Mouse (Mus musculus): Measurements from ENCODE around the gene Cacna2d3. TPM values are rescaled to one million over a fixed set of nuclear protein-coding genes. Genes with fewer than 3 reads are reported as not detected.
A peak's percentile ranks its signal among the peaks of the same experiment; 100 is the strongest.

The Cacna2d3 gene
- polyA plus RNA-seq, 1 experiment from 2014 or later, result 20.4 TPM

DNA sequence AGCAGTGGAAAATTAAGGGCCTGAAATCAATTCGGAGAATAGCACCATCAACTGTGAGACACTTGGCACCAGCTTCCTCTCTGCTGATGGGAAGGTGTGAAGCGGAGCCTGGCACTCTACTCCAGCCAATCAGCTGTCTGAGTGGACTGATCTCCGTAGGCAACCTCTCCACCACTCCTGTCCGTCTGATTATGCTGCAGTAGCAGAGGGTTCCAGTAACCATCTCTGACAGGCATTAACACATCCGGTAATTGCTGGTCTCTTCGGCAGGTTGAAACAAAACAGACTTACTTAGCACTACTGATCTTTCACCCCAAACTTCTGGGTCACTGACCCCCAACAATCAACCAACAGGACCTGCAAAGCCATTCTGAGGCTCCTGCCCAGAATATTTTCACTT, 112.9 kb downstream of the Cacna2d3 start:
- no peak for DNase-seq (ENCODE audit: low spot score)
- Histone ChIP-seq H3K9me3 (ENCODE audit: control insufficient read depth, low read length) (no peaks in the 10 kb centered on the region), H3K4me2 (replicated peaks; ENCODE audit: low read depth, low read length) (no peak overlapping the region), H3K9ac (ENCODE audit: low read depth, low read length) (no peak overlapping the region), H3K27me3 (ENCODE audit: control insufficient read depth, insufficient read depth, low read length) (no peaks in the 10 kb centered on the region), H3K4me3 (ENCODE audit: low read depth, low read length) (no peak overlapping the region), H3K36me3 (ENCODE audit: control insufficient read depth, insufficient read depth, low read length) (no peaks in the 10 kb centered on the region), H3K27ac (ENCODE audit: low read depth, low read length) (no peak overlapping the region), H3K4me1 (replicated peaks; ENCODE audit: control insufficient read depth, insufficient read depth, low read length) (no peaks in the 10 kb centered on the region)
- no peak for ATAC-seq (ENCODE audit: low FRiP score)
- 65% methylated on average over 6 of the region's 6 CpGs for WGBS

DNA sequence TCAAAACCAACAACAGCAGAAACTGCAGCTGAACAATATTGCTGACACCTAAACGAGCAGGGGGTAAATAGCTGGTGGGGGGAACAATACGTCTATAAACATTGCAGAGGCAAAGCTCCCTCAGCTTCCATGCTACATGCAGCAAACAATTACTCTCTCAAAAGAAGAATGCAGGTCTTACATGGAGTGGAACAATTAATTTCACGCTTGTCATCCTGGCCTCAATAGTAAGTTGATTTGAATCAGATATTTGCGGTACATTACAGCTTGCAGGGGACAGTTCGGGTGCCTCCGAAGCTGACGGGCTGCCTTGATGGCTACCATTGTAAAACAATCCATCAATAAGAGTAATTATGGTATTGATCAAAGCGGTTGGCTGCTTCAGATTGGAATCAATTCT, 122.2 kb downstream of the Cacna2d3 start:
- Histone ChIP-seq H3K9me3 (ENCODE audit: control insufficient read depth, low read length) (no peaks in the 10 kb centered on the region), H3K27me3 (ENCODE audit: control insufficient read depth, insufficient read depth, low read length) (peaks cover 9% of the 10 kb centered on the region), H3K27ac (ENCODE audit: low read depth, low read length) (no peak overlapping the region), H3K4me3 (ENCODE audit: low read depth, low read length) (no peak overlapping the region), H3K4me2 (replicated peaks; ENCODE audit: low read depth, low read length) (no peak overlapping the region), H3K36me3 (ENCODE audit: control insufficient read depth, insufficient read depth, low read length) (no peaks in the 10 kb centered on the region), H3K9ac (ENCODE audit: low read depth, low read length) (no peak overlapping the region), H3K4me1 (replicated peaks; ENCODE audit: control insufficient read depth, insufficient read depth, low read length) (no peaks in the 10 kb centered on the region)
- ATAC-seq (ENCODE audit: low FRiP score), result peak; percentile 45
- 31% methylated on average over 8 of the region's 8 CpGs for WGBS
- DNase-seq (ENCODE audit: low spot score), result peak; percentile 31

GRCm38 (mm10) chr14:29592896-29593295, 128.8 kb downstream of the Cacna2d3 start:
- H3K9me3 ChIP-seq (ENCODE audit: control insufficient read depth, low read length), result no peaks in the 10 kb centered on the region
- H3K27ac ChIP-seq (ENCODE audit: low read depth, low read length), result no peak overlapping the region
- H3K4me2 ChIP-seq (replicated peaks; ENCODE audit: low read depth, low read length), result no peak overlapping the region
- H3K4me3 ChIP-seq (ENCODE audit: low read depth, low read length), result no peak overlapping the region
- no peaks in the 10 kb centered on the region for H3K36me3 ChIP-seq (ENCODE audit: control insufficient read depth, insufficient read depth, low read length)
- ATAC-seq (ENCODE audit: low FRiP score), result no peak
- H3K9ac ChIP-seq (ENCODE audit: low read depth, low read length), result no peak overlapping the region
- DNase-seq (ENCODE audit: low spot score), result no peak
- no peaks in the 10 kb centered on the region for H3K4me1 ChIP-seq (replicated peaks; ENCODE audit: control insufficient read depth, insufficient read depth, low read length)
- 91% methylated on average over 4 of the region's 4 CpGs for WGBS
- no peaks in the 10 kb centered on the region for H3K27me3 ChIP-seq (ENCODE audit: control insufficient read depth, insufficient read depth, low read length)

GRCm38 (mm10) chr14:29589628-29590027, 132.0 kb downstream of the Cacna2d3 start:
- H3K4me2 ChIP-seq (replicated peaks; ENCODE audit: low read depth, low read length), result no peak overlapping the region
- no peak for DNase-seq (ENCODE audit: low spot score)
- H3K9ac ChIP-seq (ENCODE audit: low read depth, low read length), result no peak overlapping the region
- 91% methylated on average over 9 of the region's 9 CpGs for WGBS
- no peaks in the 10 kb centered on the region for H3K4me1 ChIP-seq (replicated peaks; ENCODE audit: control insufficient read depth, insufficient read depth, low read length)
- no peaks in the 10 kb centered on the region for H3K36me3 ChIP-seq (ENCODE audit: control insufficient read depth, insufficient read depth, low read length)
- no peaks in the 10 kb centered on the region for H3K9me3 ChIP-seq (ENCODE audit: control insufficient read depth, low read length)
- no peak overlapping the region for H3K27ac ChIP-seq (ENCODE audit: low read depth, low read length)
- H3K27me3 ChIP-seq (ENCODE audit: control insufficient read depth, insufficient read depth, low read length), result no peaks in the 10 kb centered on the region
- no peak for ATAC-seq (ENCODE audit: low FRiP score)
- no peak overlapping the region for H3K4me3 ChIP-seq (ENCODE audit: low read depth, low read length)

DNA sequence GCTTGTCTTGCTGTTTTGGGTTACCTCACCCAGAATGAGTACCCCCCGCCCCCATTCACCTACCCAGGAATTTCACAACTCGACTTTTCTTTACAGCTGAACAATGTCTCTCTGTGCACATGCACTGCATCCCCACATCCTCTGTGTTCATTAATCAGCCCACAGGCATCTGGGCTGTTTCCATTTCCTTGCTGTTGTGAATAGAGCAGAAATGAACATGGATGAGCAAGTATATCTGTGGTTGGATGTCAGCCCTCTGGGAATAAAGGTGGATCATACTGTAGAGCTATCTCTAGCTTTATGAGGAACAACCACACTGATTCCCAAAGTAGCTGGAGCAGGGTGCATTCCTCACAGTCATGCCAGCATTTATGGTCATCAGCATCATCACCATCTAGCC, 139.7 kb downstream of the Cacna2d3 start:
- 67% methylated on average over 2 of the region's 2 CpGs for WGBS
- Histone ChIP-seq H3K9ac (ENCODE audit: low read depth, low read length) (no peak overlapping the region), H3K4me1 (replicated peaks; ENCODE audit: control insufficient read depth, insufficient read depth, low read length) (no peaks in the 10 kb centered on the region), H3K27me3 (ENCODE audit: control insufficient read depth, insufficient read depth, low read length) (no peaks in the 10 kb centered on the region), H3K4me3 (ENCODE audit: low read depth, low read length) (no peak overlapping the region), H3K4me2 (replicated peaks; ENCODE audit: low read depth, low read length) (no peak overlapping the region), H3K36me3 (ENCODE audit: control insufficient read depth, insufficient read depth, low read length) (no peaks in the 10 kb centered on the region), H3K27ac (ENCODE audit: low read depth, low read length) (no peak overlapping the region), H3K9me3 (ENCODE audit: control insufficient read depth, low read length) (no peaks in the 10 kb centered on the region)
- DNase-seq (ENCODE audit: low spot score) (no peak), ATAC-seq (ENCODE audit: low FRiP score) (no peak)

GRCm38 (mm10) chr14:29577786-29578185, 143.9 kb downstream of the Cacna2d3 start:
- DNase-seq (ENCODE audit: low spot score), result no peak
- no peaks in the 10 kb centered on the region for H3K4me1 ChIP-seq (replicated peaks; ENCODE audit: control insufficient read depth, insufficient read depth, low read length)
- no peak for ATAC-seq (ENCODE audit: low FRiP score)
- no peak overlapping the region for H3K4me2 ChIP-seq (replicated peaks; ENCODE audit: low read depth, low read length)
- no peak overlapping the region for H3K9ac ChIP-seq (ENCODE audit: low read depth, low read length)
- no peaks in the 10 kb centered on the region for H3K36me3 ChIP-seq (ENCODE audit: control insufficient read depth, insufficient read depth, low read length)
- 88% methylated on average over 1 of the region's 1 CpGs for WGBS
- no peaks in the 10 kb centered on the region for H3K27me3 ChIP-seq (ENCODE audit: control insufficient read depth, insufficient read depth, low read length)
- no peak overlapping the region for H3K4me3 ChIP-seq (ENCODE audit: low read depth, low read length)
- H3K27ac ChIP-seq (ENCODE audit: low read depth, low read length), result no peak overlapping the region
- H3K9me3 ChIP-seq (ENCODE audit: control insufficient read depth, low read length), result no peaks in the 10 kb centered on the region

DNA sequence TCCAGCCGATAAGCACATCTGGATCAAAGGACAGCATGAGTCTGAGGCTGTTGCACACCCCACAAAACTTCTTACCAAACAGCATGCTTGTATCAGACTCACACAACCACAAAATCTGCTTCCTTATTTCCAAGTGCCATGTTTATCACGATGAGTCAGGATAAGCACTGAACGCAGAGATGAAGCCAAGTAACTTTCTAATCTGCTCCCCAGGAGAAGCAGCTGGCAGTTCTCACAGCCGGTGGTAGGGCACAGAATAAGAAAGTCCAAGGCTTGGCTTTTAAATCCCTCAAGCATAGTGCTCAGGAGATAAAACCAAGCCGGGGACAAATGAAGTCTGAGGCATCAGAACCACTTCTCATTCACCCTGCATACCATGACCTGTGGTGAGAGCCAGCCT, 146.1 kb downstream of the Cacna2d3 start:
- no peak overlapping the region for H3K4me2 ChIP-seq (replicated peaks; ENCODE audit: low read depth, low read length)
- no peaks in the 10 kb centered on the region for H3K36me3 ChIP-seq (ENCODE audit: control insufficient read depth, insufficient read depth, low read length)
- no peak overlapping the region for H3K9ac ChIP-seq (ENCODE audit: low read depth, low read length)
- no peak overlapping the region for H3K4me3 ChIP-seq (ENCODE audit: low read depth, low read length)
- H3K9me3 ChIP-seq (ENCODE audit: control insufficient read depth, low read length), result no peaks in the 10 kb centered on the region
- H3K4me1 ChIP-seq (replicated peaks; ENCODE audit: control insufficient read depth, insufficient read depth, low read length), result no peaks in the 10 kb centered on the region
- H3K27ac ChIP-seq (ENCODE audit: low read depth, low read length), result no peak overlapping the region
- no peak for ATAC-seq (ENCODE audit: low FRiP score)
- no peak for DNase-seq (ENCODE audit: low spot score)
- H3K27me3 ChIP-seq (ENCODE audit: control insufficient read depth, insufficient read depth, low read length), result no peaks in the 10 kb centered on the region
- 74% methylated on average over 5 of the region's 5 CpGs for WGBS

DNA sequence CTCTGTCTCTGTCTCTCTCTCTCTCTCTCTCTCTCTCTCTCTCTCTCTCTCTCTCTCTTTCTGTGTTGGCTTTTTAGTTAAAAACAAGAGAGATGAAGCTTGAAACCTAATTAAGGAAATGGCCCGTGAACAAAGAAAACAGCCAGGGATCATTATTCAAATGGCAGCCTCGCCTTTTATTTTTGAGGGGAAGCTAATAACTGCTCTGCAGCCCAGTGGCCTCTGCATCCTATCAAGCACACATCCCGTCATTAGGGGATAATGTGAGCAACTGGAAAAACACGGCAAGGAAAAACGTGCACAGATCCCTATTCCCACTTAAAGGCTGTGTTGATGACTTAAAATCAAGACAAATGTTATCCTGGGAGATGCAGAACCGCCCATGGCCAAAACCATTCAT, 159.0 kb downstream of the Cacna2d3 start:
- H3K4me3 ChIP-seq (ENCODE audit: low read depth, low read length), result no peak overlapping the region
- H3K4me2 ChIP-seq (replicated peaks; ENCODE audit: low read depth, low read length), result no peak overlapping the region
- 40% methylated on average over 6 of the region's 6 CpGs for WGBS
- H3K9ac ChIP-seq (ENCODE audit: low read depth, low read length), result no peak overlapping the region
- peak overlapping the region; percentile 70 for H3K27ac ChIP-seq (ENCODE audit: low read depth, low read length)
- DNase-seq (ENCODE audit: low spot score), result peak; percentile 16
- ATAC-seq (ENCODE audit: low FRiP score), result no peak
- H3K9me3 ChIP-seq (ENCODE audit: control insufficient read depth, low read length), result no peaks in the 10 kb centered on the region
- no peaks in the 10 kb centered on the region for H3K4me1 ChIP-seq (replicated peaks; ENCODE audit: control insufficient read depth, insufficient read depth, low read length)
- H3K36me3 ChIP-seq (ENCODE audit: control insufficient read depth, insufficient read depth, low read length), result no peaks in the 10 kb centered on the region
- H3K27me3 ChIP-seq (ENCODE audit: control insufficient read depth, insufficient read depth, low read length), result no peaks in the 10 kb centered on the region

DNA sequence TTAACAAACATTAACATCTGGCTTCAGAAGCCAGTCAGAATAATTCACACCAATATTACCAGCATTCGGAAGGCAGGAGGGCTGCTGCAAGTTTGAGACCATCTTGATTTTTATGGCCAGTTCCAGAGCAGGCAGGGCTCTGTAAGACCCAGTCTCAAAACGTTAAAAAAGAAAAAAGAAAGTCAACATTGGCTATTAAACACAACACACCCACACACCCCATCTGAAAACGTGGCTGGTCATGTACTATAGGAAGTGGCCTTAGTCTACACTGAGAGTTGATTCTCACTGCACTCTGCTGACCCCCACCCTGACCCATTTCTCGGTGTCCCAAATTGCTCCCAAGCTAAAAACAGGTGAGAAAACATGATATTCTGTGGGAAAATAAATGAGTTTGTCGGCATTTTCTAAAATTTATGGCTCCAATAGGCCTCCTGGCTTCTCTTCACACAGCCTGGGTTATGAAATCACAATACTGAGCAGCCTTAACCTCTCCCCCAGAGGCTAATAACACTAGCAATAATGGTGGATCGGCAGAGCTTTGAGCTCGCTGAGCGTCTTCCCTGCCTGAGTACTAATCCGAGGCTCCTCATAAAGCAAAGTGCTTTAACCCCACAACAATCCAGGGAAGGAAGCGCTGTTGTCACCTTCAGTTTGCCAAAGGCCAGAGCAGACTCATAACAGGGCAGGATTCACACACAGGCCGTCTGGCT, 160.4 kb downstream of the Cacna2d3 start:
- Histone ChIP-seq H3K27me3 (ENCODE audit: control insufficient read depth, insufficient read depth, low read length) (no peaks in the 10 kb centered on the region), H3K9me3 (ENCODE audit: control insufficient read depth, low read length) (no peaks in the 10 kb centered on the region), H3K4me2 (replicated peaks; ENCODE audit: low read depth, low read length) (no peak overlapping the region), H3K4me3 (ENCODE audit: low read depth, low read length) (no peak overlapping the region), H3K4me1 (replicated peaks; ENCODE audit: control insufficient read depth, insufficient read depth, low read length) (no peaks in the 10 kb centered on the region), H3K36me3 (ENCODE audit: control insufficient read depth, insufficient read depth, low read length) (no peaks in the 10 kb centered on the region), H3K9ac (ENCODE audit: low read depth, low read length) (no peak overlapping the region), H3K27ac (ENCODE audit: low read depth, low read length) (0 out of 2 replicates have a peak overlapping the region, but pooled peaks have one; percentile 47)
- ATAC-seq (ENCODE audit: low FRiP score) (no peak), DNase-seq (ENCODE audit: low spot score) (no peak)
- WGBS, result 81% methylated on average over 11 of the region's 11 CpGs
